Mouse (Mus musculus): Measurements from ENCODE around the gene Cpt2. TPM values are rescaled to one million over a fixed set of nuclear protein-coding genes. Genes with fewer than 3 reads are reported as not detected.

Cpt2 gene
- polyA plus RNA-seq, 1 experiment from 2014 or later, result 27.4 TPM

DNA sequence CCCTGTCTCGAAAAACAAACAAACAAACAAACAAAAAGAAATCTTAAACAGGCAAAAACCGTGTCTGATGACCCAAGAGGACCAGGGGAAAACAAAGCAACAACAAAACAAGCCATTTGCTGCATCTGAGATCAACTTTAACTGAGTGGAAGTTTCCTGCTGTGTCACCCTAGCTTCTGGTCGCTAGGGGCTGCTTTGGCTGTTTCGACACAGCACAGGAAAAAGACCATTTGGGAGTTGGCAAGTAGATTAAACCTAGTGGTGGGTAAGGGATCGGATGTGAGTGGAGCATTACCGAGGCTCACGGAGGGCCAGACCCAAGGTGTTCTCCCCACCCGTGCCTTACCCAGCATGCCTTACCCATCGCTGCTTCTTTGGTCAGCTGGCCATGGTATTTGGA is 16.8 kb downstream of the Cpt2 start:
- H3K36me3 ChIP-seq, result peaks cover 76% of the 10 kb centered on the region
- H3K27me3 ChIP-seq, result no peaks in the 10 kb centered on the region
- no peak overlapping the region for H3K4me2 ChIP-seq (replicated peaks)
- 83% methylated on average over 9 of the region's 9 CpGs for WGBS
- no peak overlapping the region for H3K4me3 ChIP-seq
- H3K9ac ChIP-seq, result no peak overlapping the region
- H3K4me1 ChIP-seq, result no peaks in the 10 kb centered on the region
- H3K27ac ChIP-seq, result no peak overlapping the region
- H3K9me3 ChIP-seq, result no peaks in the 10 kb centered on the region
- ATAC-seq (ENCODE audit: low FRiP score, low read depth), result no peak

DNA sequence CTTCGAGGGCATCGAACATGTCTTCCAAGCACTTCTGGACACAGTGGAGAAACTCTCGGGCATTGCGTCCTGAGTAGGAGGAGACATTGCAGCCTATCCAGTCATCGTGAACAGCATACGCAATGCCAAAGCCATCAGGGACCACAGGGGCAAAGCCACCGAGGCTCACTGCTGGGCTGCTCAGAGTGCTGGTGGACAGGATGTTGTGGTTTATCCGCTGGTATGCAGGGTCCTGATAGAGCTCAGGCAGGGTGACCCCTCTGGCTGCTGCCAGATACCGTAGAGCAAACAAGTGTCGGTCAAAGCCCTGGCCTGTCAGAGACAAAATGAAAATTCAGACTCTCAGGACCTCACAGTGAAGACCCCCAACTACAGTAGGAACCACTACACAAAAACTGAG is 19.2 kb downstream of the Cpt2 start:
- WGBS, result 92% methylated on average over 10 of the region's 10 CpGs
- H3K36me3 ChIP-seq, result peaks cover 69% of the 10 kb centered on the region

GRCm38 (mm10) chr4:107900206-107900605 is 23.2 kb downstream of the Cpt2 start:
- no peaks in the 10 kb centered on the region for H3K27me3 ChIP-seq
- H3K4me2 ChIP-seq (replicated peaks), result no peak overlapping the region
- WGBS, result 86% methylated on average over 3 of the region's 3 CpGs
- no peak for ATAC-seq (ENCODE audit: low FRiP score, low read depth)
- H3K36me3 ChIP-seq, result peaks cover 74% of the 10 kb centered on the region
- no peak overlapping the region for H3K4me3 ChIP-seq
- no peaks in the 10 kb centered on the region for H3K9me3 ChIP-seq
- H3K27ac ChIP-seq, result no peak overlapping the region
- H3K4me1 ChIP-seq, result no peaks in the 10 kb centered on the region
- H3K9ac ChIP-seq, result no peak overlapping the region

More for the DNA sequence above, 19.2 kb downstream of the Cpt2 start:
- H3K27me3 ChIP-seq, result no peaks in the 10 kb centered on the region
- no peak overlapping the region for H3K4me2 ChIP-seq (replicated peaks)
- H3K4me3 ChIP-seq, result no peak overlapping the region
- no peaks in the 10 kb centered on the region for H3K9me3 ChIP-seq
- H3K4me1 ChIP-seq, result no peaks in the 10 kb centered on the region
- H3K9ac ChIP-seq, result no peak overlapping the region
- ATAC-seq (ENCODE audit: low FRiP score, low read depth), result no peak
- H3K27ac ChIP-seq, result no peak overlapping the region

DNA sequence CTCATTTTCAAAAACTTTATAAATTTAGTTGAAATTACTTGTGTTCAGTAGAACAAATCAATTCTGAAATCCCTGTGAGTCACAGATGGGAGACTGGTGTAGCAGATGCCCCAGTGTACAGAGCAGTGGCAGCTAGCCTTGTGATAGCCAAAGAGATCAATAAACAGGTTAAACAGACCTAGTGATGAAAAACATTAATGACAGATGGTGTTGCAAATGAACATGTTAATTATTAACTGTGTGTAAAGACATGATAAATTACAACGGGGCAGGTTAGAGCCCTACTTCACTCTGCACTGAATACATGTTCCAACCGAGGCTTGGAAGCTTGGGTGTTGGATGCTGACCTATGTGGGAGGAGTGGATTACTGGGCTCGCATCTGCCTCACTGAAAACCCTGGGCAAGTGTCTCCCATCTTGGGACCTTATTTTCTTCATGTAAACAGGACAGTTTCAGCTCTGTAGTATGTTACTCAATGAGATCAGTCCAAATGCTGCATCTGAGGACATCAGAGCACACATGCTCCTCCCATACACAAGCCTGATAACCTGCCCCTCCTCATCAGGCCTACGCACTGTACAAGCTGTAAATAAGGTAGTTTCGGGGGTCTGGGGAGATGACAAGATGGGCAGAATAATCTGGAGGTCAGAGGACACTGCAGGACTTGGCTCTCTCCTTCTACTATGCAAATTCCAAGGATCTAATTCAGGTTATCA is 24.0 kb downstream of the Cpt2 start:
- Histone ChIP-seq H3K27me3 (no peaks in the 10 kb centered on the region), H3K9ac (no peak overlapping the region), H3K27ac (no peak overlapping the region), H3K36me3 (peaks cover 73% of the 10 kb centered on the region), H3K9me3 (no peaks in the 10 kb centered on the region), H3K4me1 (no peaks in the 10 kb centered on the region), H3K4me3 (no peak overlapping the region), H3K4me2 (replicated peaks) (no peak overlapping the region)
- 89% methylated on average over 5 of the region's 5 CpGs for WGBS
- ATAC-seq (ENCODE audit: low FRiP score, low read depth), result no peak

DNA sequence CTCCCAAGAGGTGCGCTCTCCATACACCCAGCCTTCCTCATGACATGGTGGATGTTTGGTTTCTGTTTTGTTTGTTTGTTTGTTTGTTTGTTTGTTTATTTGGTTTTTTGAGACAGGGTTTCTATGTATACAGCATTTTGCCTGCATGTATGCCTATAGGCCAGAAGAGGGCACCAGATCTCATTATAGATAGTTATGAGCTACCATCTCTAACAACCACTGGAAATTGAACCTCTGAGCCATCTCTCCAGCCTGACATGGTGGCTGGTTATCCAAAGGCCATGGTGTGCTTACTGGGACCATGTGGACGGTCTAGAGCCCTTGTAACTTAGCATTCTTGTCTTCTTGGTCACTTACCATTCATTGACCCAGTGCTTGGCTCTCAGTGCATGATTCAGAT is 30.7 kb downstream of the Cpt2 start:
- 79% methylated on average over 2 of the region's 2 CpGs for WGBS
- peaks cover 58% of the 10 kb centered on the region for H3K36me3 ChIP-seq
- no peak overlapping the region for H3K4me2 ChIP-seq (replicated peaks)
- no peaks in the 10 kb centered on the region for H3K9me3 ChIP-seq
- H3K27me3 ChIP-seq, result no peaks in the 10 kb centered on the region
- no peak overlapping the region for H3K9ac ChIP-seq
- H3K27ac ChIP-seq, result no peak overlapping the region
- no peak overlapping the region for H3K4me3 ChIP-seq
- peaks cover 12% of the 10 kb centered on the region for H3K4me1 ChIP-seq
- no peak for ATAC-seq (ENCODE audit: low FRiP score, low read depth)

DNA sequence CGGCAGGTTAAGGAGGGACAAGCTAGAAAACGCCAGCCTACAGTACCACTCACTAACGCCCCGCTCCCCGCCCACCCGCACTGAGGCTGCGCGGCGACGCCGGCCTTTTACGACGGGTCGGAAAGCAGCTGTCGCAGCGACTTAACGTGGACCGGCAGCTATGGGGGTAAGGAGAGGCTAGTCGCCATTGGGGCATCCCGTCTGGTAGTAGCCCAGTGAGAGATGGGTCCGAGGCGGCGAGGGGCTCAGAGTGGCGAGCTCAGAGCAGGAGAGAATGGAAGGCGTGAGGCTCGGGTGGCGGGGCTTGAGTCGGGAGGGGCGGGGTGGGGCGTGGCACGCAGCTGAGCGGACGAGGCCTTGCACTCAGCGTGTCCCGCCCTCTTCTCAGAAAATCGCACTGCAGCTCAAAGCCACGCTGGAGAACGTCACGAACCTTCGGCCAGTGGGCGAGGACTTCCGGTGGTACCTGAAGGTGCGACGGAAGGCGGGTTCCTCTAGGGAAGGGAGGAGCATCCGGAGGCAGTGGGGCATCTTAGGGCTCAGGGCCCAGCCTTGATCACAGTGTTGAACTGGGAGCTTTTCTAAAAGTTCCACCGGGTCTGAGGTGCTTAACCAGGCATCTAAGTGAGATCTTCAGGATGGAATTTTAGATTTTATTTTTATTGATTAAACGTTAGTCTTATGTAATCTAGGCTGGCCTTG is 33.5 kb downstream of the Cpt2 start, which contains the start of gene 0610037L13Rik:
TSS of gene 0610037L13Rik (plus strand) at position 83 of the 702 bp plus-strand sequence.
- Histone ChIP-seq H3K9me3 (no peaks in the 10 kb centered on the region), H3K36me3 (peaks cover 58% of the 10 kb centered on the region), H3K4me3 (peak within 1 kb of the TSS; percentile 60), H3K27ac (peak within 1 kb of the TSS; percentile 91), H3K4me1 (peaks cover 12% of the 10 kb centered on the region), H3K9ac (peak within 1 kb of the TSS; percentile 76), H3K27me3 (no peaks in the 10 kb centered on the region), H3K4me2 (replicated peaks) (peak within 1 kb of the TSS; percentile 83)
- ATAC-seq (ENCODE audit: low FRiP score, low read depth), result peak; percentile 95
- under 1% methylated on average over 48 of the region's 48 CpGs for WGBS

DNA sequence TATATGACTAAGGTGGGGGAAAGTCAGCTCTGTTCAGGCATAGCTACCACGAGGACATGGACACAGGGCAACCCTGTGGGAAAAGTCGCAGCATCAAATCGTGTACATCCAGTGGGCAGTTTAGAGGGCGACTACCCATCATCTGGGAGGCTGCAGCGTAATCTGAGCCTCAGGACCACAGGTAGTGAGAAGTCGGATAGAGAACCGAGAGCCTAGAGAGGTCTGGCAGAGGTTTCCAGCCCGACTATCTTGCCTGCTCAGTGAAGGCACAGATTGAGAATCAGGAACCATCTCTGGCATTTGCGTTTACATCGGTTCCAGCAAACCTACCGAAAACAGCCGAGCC is 34.1 kb downstream of the Cpt2 start:
- peaks cover 58% of the 10 kb centered on the region for H3K36me3 ChIP-seq
- WGBS, result under 1% methylated on average over 12 of the region's 12 CpGs
- peaks cover 12% of the 10 kb centered on the region for H3K4me1 ChIP-seq
- no peaks in the 10 kb centered on the region for H3K27me3 ChIP-seq
- peak overlapping the region; percentile 83 for H3K4me2 ChIP-seq (replicated peaks)
- no peaks in the 10 kb centered on the region for H3K9me3 ChIP-seq
- peak; percentile 4; the same call in 1 of the 2 replicates for ATAC-seq (ENCODE audit: low FRiP score, low read depth)
- H3K9ac ChIP-seq, result peak overlapping the region; percentile 76
- peak overlapping the region; percentile 91 for H3K27ac ChIP-seq
- H3K4me3 ChIP-seq, result peak overlapping the region; percentile 60

- H3K27ac ChIP-seq, result no peak overlapping the region
- no peak overlapping the region for H3K4me3 ChIP-seq
- 79% methylated on average over 7 of the region's 7 CpGs for WGBS
- ATAC-seq (ENCODE audit: low FRiP score, low read depth), result no peak
- H3K4me2 ChIP-seq (replicated peaks), result no peak overlapping the region
- no peaks in the 10 kb centered on the region for H3K27me3 ChIP-seq
- peaks cover 12% of the 10 kb centered on the region for H3K4me1 ChIP-seq
- no peaks in the 10 kb centered on the region for H3K9me3 ChIP-seq
- no peak overlapping the region for H3K9ac ChIP-seq
- H3K36me3 ChIP-seq, result peaks cover 61% of the 10 kb centered on the region
These were observed 37.0 kb downstream of the Cpt2 start for GRCm38 (mm10) chr4:107886371-107886770.

DNA sequence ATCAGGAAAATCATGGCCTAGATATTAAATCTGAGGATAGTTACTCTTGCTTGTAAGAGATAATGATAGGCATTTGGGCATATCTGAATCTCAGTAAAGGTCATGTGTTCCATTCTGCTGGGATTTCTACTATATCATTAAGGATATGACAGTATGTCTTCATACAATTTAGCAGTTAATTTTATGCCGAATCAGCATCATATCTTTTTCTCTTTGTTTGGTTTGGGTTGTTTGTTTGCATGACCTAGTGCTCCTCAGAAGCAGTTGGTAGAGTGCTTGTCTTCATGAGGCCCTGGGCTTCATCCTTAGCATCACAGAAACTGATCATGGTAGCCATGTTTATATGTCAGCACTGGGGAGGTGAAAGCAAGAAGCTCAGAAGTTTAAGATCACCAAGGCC is 41.8 kb downstream of the Cpt2 start:
- H3K9ac ChIP-seq, result no peak overlapping the region
- no peak overlapping the region for H3K4me2 ChIP-seq (replicated peaks)
- no peaks in the 10 kb centered on the region for H3K9me3 ChIP-seq
- no peak overlapping the region for H3K27ac ChIP-seq
- ATAC-seq (ENCODE audit: low FRiP score, low read depth), result no peak
- peaks cover 16% of the 10 kb centered on the region for H3K4me1 ChIP-seq
- H3K27me3 ChIP-seq, result no peaks in the 10 kb centered on the region
- H3K4me3 ChIP-seq, result no peak overlapping the region
- WGBS, result 95% methylated on average over 1 of the region's 1 CpGs
- H3K36me3 ChIP-seq, result peaks cover 56% of the 10 kb centered on the region

GRCm38 (mm10) chr4:107879254-107880050 is 44.0 kb downstream of the Cpt2 start, which contains the start of gene Magoh:
Gene Magoh, plus strand, starts transcription at chr4:107879755.
- Histone ChIP-seq H3K36me3 (peaks cover 35% of the 10 kb centered on the region), H3K4me3 (peak within 1 kb of the TSS; percentile 89), H3K4me2 (replicated peaks) (peak within 1 kb of the TSS; percentile 92), H3K27me3 (no peaks in the 10 kb centered on the region), H3K4me1 (peaks cover 16% of the 10 kb centered on the region), H3K9me3 (no peaks in the 10 kb centered on the region), H3K9ac (peak within 1 kb of the TSS; percentile 84), H3K27ac (peak within 1 kb of the TSS; percentile 79)
- 3% methylated on average over 48 of the region's 48 CpGs for WGBS
- ATAC-seq (ENCODE audit: low FRiP score, low read depth), result peak; percentile 97

DNA sequence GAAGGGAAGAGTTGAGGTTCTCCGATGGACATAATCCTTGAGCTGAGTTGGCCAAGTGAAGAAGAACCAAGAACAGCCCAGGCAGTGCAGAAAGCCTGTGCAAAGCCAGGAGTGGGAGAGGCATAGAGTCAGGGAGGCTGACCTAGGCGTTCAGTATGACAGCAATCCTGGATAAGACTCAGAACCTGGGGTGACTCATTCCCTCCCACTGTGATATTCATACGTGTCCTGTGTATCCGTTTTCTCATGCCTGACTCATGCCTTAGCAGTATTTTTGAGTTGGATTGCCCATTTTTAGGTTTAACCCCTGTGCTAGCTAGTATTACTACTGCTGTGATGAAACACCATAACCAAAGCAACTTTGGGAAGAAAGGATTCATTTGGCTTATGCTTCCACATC is 58.5 kb downstream of the Cpt2 start:
- peaks cover 1% of the 10 kb centered on the region; the same call in 1 of the 2 replicates for H3K36me3 ChIP-seq
- H3K4me1 ChIP-seq, result no peaks in the 10 kb centered on the region
- no peaks in the 10 kb centered on the region for H3K27me3 ChIP-seq
- ATAC-seq (ENCODE audit: low FRiP score, low read depth), result no peak
- no peaks in the 10 kb centered on the region for H3K9me3 ChIP-seq
- H3K4me2 ChIP-seq (replicated peaks), result no peak overlapping the region
- H3K27ac ChIP-seq, result no peak overlapping the region
- H3K9ac ChIP-seq, result no peak overlapping the region
- no peak overlapping the region for H3K4me3 ChIP-seq
- WGBS, result 83% methylated on average over 4 of the region's 4 CpGs

DNA sequence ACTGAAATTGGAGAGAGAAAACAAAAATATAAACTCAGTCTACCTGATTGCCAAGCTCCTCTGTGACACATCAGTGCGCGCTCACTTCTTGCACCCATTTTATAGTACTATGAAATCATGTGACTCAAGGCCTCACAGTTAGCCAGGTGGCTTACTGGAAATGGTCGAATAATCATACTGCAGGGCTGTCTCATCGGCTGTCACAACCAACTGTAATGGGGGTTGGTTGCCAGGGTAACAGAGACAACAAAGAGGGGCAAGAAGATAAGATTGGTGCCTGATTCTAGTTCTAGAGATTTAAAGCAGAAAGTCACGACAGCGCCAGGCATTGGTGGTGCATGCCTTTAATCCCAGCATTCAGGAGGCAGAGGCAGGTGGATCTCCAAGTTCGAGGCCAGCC is 64.4 kb downstream of the Cpt2 start:
- Histone ChIP-seq H3K4me3 (no peak overlapping the region), H3K36me3 (peaks cover 20% of the 10 kb centered on the region), H3K27me3 (no peaks in the 10 kb centered on the region), H3K9me3 (no peaks in the 10 kb centered on the region), H3K4me1 (no peaks in the 10 kb centered on the region), H3K9ac (no peak overlapping the region), H3K4me2 (replicated peaks) (no peak overlapping the region), H3K27ac (no peak overlapping the region)
- WGBS, result 86% methylated on average over 7 of the region's 7 CpGs
- no peak for ATAC-seq (ENCODE audit: low FRiP score, low read depth)
